Mouse (Mus musculus) lung, postnatal 0 days (tissue): ENCODE data around the gene Ppp3ca. TPM values are rescaled to one million over a fixed set of nuclear protein-coding genes. Genes with fewer than 3 reads are reported as not detected.

Experiments used
- ATAC-seq: fragments of 200-750 bp; cut with Nextera tagmentation; 2 replicates; pipeline ENCODE4 v1.8.0; 2017; ENCODE audit warnings: moderate library complexity
- DNase-seq: peaks from one replicate; pipeline ENCODE4 v3.0.0-alpha.2; 2016; ENCODE audit warnings: low spot score
- H3K27ac ChIP-seq: fragments of 300-500 bp; sonication (generic); 2 replicates; pipeline ENCODE4 v1.5.1; 2014; ENCODE audit warnings: antibody characterized with exemption, mild to moderate bottlenecking, low read length, mixed read lengths
- H3K27me3 ChIP-seq: fragments of 300-500 bp; sonication (generic); replicated peaks from 2 replicates; pipeline ENCODE4 v1.6.1; 2014; ENCODE audit warnings: low read length, mixed read lengths; ENCODE audit not compliant: insufficient read depth
- H3K36me3 ChIP-seq: fragments of 300-500 bp; sonication (generic); 2 replicates; pipeline ENCODE4 v1.6.1; 2014; ENCODE audit warnings: low read length, mixed read lengths; ENCODE audit not compliant: insufficient read depth
- H3K4me1 ChIP-seq: fragments of 300-500 bp; sonication (generic); 2 replicates; pipeline ENCODE4 v1.6.1; 2014; ENCODE audit warnings: antibody characterized with exemption, low read depth, low read length, mixed read lengths; ENCODE audit not compliant: insufficient read depth
- H3K4me2 ChIP-seq: fragments of 300-500 bp; sonication (generic); replicated peaks from 2 replicates; pipeline ENCODE4 v1.6.1; 2014; ENCODE audit warnings: low read depth, mild to moderate bottlenecking, low read length, moderate library complexity, mixed read lengths
- H3K4me3 ChIP-seq: fragments of 300-500 bp; sonication (generic); 2 replicates; pipeline ENCODE4 v1.5.1; 2014; ENCODE audit warnings: low read depth, low read length
- H3K9ac ChIP-seq: fragments of 300-500 bp; sonication (generic); replicated peaks from 2 replicates; pipeline ENCODE4 v1.6.1; 2014; ENCODE audit warnings: low read depth, mild to moderate bottlenecking
- H3K9me3 ChIP-seq: fragments of 300-500 bp; sonication (generic); 2 replicates; pipeline ENCODE4 v1.6.1; 2016; ENCODE audit warnings: low read length, mixed read lengths
- CTCF ChIP-seq: IDR thresholded peaks from 2 replicates; pipeline ENCODE4 v1.5.1; 2016; ENCODE audit warnings: antibody characterized with exemption, mild to moderate bottlenecking
- EP300 ChIP-seq: IDR thresholded peaks from 2 replicates; pipeline ENCODE4 v1.6.1; 2016; ENCODE audit warnings: antibody characterized with exemption, mild to moderate bottlenecking, control low read depth
- WGBS: fragments of 180-500 bp; shearing (Covaris S2); extraction: QIAGEN DNeasy Blood & Tissue Kit; methylation state at CpG from one replicate; pipeline ENCODE4 v1.1.7; 2014; 5-methylcytosine and 5-hydroxymethylcytosine counted together
- polyA plus RNA-seq: library from polyadenylated mRNA; unstranded; fragments of >200 nt; fragmentation: Nextera tagmentation; extraction: Ambion mirVana; gene quantifications from 2 replicates; pipeline ENCODE4 v1.2.1, GENCODE M21; 2015

The Ppp3ca gene
- polyA plus RNA-seq, 1 experiment from 2014 or later: 105 TPM

DNA sequence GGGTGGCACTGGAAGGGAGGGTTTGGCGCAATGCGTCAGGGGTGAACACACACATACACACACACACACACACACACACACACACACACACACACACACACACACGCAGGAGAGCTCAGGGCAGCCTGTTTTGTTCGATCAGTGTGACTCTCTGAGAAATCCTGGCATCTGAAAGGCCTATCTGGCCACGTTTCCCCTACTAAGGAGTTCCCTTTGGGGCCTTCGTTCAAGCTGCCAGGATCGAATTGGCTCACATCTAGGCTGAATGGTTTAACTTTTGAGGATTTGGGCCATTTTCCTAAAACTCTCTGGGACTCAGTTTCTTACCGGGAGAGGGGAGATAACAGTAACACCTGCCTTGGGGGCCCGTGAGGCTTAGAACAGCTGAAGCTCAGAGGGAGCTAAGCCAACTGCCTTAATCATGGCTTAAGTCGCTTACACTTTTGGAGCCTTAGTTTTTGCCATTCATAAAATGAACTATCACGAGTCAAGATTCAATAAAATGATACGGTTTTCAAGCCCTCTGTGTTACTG lies 160.8 kb downstream of the Ppp3ca start:
- Histone ChIP-seq H3K4me3 (no peak overlapping the region), H3K36me3 (no peaks in the 10 kb centered on the region), H3K9ac (no peak overlapping the region), H3K4me2 (no peak overlapping the region), H3K4me1 (peaks cover 1% of the 10 kb centered on the region; the same call in 1 of the 2 replicates), H3K9me3 (no peaks in the 10 kb centered on the region), H3K27ac (no peak overlapping the region), H3K27me3 (no peaks in the 10 kb centered on the region)
- no peak for TF ChIP-seq CTCF
- no peak for TF ChIP-seq EP300
- DNase-seq (no peak), ATAC-seq (no peak)
- WGBS: 76% methylated on average over 12 of the region's 12 CpGs

DNA sequence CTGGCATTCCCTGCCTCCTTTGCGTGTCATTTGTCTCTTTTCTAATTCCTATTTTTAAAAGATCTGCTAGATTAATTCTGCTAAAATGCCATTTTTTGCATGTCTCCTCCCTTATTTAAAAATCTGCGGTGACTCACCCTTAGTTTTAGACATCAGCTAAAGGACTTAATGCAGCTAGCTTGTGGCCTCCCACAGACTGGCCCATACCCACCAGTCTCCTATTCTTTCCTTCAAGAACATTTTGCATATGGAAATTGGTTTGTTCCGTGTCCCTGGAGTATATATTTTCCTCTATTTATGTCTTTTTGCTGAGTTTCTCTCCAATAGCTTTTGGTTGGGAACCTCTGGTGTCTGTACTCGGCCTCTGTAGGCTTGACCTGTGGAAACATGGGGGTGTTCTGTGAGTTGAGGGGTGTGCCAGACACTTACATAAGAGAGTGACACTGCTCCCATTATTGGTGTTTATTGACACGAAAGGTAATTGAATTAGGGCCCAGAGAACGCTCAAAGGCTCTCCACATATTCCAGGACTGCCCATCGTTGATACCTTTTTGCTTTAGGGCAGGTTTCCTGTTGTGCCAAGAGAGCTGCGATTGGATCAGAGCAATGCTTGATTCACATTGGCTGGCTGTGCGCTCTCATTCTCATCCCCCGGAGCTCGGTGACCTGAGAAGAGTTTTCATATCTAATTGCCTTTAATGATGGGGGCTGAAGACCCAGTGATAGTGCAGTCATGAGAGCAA lies 163.2 kb downstream of the Ppp3ca start:
- H3K27ac ChIP-seq: no peak overlapping the region
- DNase-seq: no peak

GRCm38 (mm10) chr3:136833893-136834292 lies 164.0 kb downstream of the Ppp3ca start:
- no peaks in the 10 kb centered on the region for H3K36me3 ChIP-seq
- peaks cover 6% of the 10 kb centered on the region; the same call in 1 of the 2 replicates for H3K4me1 ChIP-seq
- peak; percentile 41 for ATAC-seq
- TF ChIP-seq CTCF (no peak; the same call in 1 of the 2 replicates), EP300 (no peak)
- no peaks in the 10 kb centered on the region for H3K9me3 ChIP-seq
- no peak overlapping the region for H3K9ac ChIP-seq
- 6% methylated on average over 5 of the region's 5 CpGs for WGBS
- peak overlapping the region; percentile 20; the same call in 1 of the 2 replicates for H3K27ac ChIP-seq
- H3K4me3 ChIP-seq: no peak overlapping the region
- no peak overlapping the region for H3K4me2 ChIP-seq
- peak; percentile 43 for DNase-seq
- H3K27me3 ChIP-seq: no peaks in the 10 kb centered on the region

More for the DNA sequence above, 163.2 kb downstream of the Ppp3ca start:
- no peak for ATAC-seq
- 65% methylated on average over 11 of the region's 11 CpGs for WGBS
- no peak overlapping the region for H3K9ac ChIP-seq
- no peak overlapping the region for H3K4me3 ChIP-seq
- H3K4me1 ChIP-seq: peaks cover 6% of the 10 kb centered on the region; the same call in 1 of the 2 replicates
- no peaks in the 10 kb centered on the region for H3K9me3 ChIP-seq
- no peak for TF ChIP-seq CTCF
- no peak for TF ChIP-seq EP300
- no peaks in the 10 kb centered on the region for H3K36me3 ChIP-seq
- no peaks in the 10 kb centered on the region for H3K27me3 ChIP-seq
- H3K4me2 ChIP-seq: no peak overlapping the region

DNA sequence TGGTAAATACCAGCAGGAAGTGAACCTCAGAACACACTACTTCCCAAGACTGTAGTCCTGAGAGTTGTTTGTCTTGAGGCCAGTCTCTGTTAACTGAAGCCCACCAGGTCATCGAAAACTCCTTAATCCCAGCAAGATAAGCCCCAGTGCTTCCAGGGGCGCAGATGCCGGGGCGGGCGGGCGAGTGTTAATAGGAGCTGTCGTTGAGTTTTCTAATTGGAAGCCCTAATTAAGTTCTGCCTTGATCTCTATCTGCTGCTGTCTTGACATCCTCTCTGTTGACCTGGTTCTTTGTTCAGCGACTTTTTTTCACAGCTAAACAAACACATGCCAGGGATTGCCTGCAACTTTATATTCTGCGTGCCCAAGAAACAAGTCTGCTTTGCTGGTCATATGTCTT lies 165.9 kb downstream of the Ppp3ca start:
- Histone ChIP-seq H3K9ac (no peak overlapping the region), H3K27me3 (no peaks in the 10 kb centered on the region), H3K4me2 (no peak overlapping the region), H3K9me3 (no peaks in the 10 kb centered on the region), H3K36me3 (no peaks in the 10 kb centered on the region), H3K4me3 (no peak overlapping the region), H3K27ac (no peak overlapping the region), H3K4me1 (peaks cover 6% of the 10 kb centered on the region; the same call in 1 of the 2 replicates)
- no peak for TF ChIP-seq CTCF
- TF ChIP-seq EP300: no peak
- DNase-seq (no peak), ATAC-seq (no peak)
- WGBS: 47% methylated on average over 9 of the region's 9 CpGs

DNA sequence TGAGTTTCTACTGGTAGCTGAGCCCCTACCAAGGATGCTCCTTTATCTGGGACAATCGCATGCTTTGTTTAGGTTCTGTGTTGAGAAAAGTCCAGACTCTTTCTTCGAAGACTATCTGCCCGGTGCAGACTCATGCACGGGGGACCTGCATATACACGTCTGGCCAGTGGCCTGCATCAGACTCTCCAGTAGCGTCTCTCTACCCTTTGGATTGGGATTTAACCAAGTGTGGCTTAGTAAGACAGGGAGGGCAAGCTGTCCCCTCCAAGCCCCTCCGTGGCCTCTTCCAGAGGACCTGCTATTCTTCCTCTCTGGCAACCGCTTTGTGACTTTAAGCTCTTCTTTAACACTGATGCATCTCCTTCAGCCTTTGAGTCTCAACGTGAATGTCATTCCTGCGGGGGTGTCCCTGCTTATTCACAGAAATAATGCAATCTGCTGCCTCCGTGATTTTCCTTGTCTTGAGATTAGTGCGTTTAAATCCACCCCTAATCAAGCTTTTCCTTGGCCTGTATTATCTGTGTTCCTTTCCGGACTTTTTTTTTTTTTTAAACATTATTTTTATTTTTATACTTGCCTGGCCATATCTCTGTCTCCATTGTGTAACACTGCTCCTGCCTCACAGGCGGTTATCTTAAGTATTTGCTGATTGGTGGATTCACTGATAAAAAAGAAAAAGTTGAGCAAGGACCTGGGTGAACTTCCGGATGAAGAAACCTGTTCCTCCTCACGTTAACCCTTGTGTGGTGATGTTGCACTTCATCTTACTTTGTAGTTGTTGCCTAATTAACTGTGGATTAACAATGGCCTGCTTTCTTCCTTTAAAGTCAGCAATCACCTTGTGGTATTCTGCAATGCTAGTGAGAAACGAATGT lies 166.6 kb downstream of the Ppp3ca start:
- TF ChIP-seq EP300 (peak; percentile 60; the same call in 1 of the 2 replicates), CTCF (no peak)
- 30% methylated on average over 17 of the region's 17 CpGs for WGBS
- Histone ChIP-seq H3K27ac (no peak overlapping the region; the same call in 1 of the 2 replicates), H3K4me1 (peaks cover 6% of the 10 kb centered on the region; the same call in 1 of the 2 replicates), H3K4me3 (no peak overlapping the region), H3K27me3 (no peaks in the 10 kb centered on the region), H3K9ac (no peak overlapping the region), H3K36me3 (no peaks in the 10 kb centered on the region), H3K4me2 (no peak overlapping the region), H3K9me3 (no peaks in the 10 kb centered on the region)
- ATAC-seq: peak; percentile 49
- DNase-seq: peak; percentile 58

- Histone ChIP-seq H3K4me2 (no peak overlapping the region), H3K27me3 (no peaks in the 10 kb centered on the region), H3K27ac (no peak overlapping the region), H3K4me1 (peaks cover 6% of the 10 kb centered on the region; the same call in 1 of the 2 replicates), H3K36me3 (no peaks in the 10 kb centered on the region), H3K4me3 (no peak overlapping the region), H3K9me3 (no peaks in the 10 kb centered on the region), H3K9ac (no peak overlapping the region)
- DNase-seq (peak; percentile 21), ATAC-seq (0 out of 2 replicates have a peak, but pooled peaks have one; percentile 17)
- 93% methylated on average over 3 of the region's 3 CpGs for WGBS
- TF ChIP-seq EP300: no peak
- TF ChIP-seq CTCF: peak; percentile 71
These were observed 167.7 kb downstream of the Ppp3ca start for GRCm38 (mm10) chr3:136837589-136837988.
